Mouse (Mus musculus): ENCODE measurements around the gene Tcfl5.
A peak's percentile ranks its signal among the peaks of the same experiment; 100 is the strongest.

The Tcfl5 gene

GRCm38 (mm10) chr2:180646841-180647240 lies 4.3 kb upstream of the Tcfl5 start:
- H3K36me3 ChIP-seq (ENCODE audit: control insufficient read depth, insufficient read depth, low read length, poor library complexity, severe bottlenecking), result no peaks in the 10 kb centered on the region
- peaks cover 6% of the 10 kb centered on the region; the same call in 1 of the 2 replicates for H3K27me3 ChIP-seq (ENCODE audit: control insufficient read depth, insufficient read depth, low read length, poor library complexity, severe bottlenecking)
- no peak for DNase-seq (ENCODE audit: low read depth, low spot score)

GRCm38 (mm10) chr2:180643626-180644025 lies 1.1 kb upstream of the Tcfl5 start:
- DNase-seq (ENCODE audit: low read depth, low spot score), result no peak
- Histone ChIP-seq H3K27me3 (ENCODE audit: control insufficient read depth, insufficient read depth, low read length, poor library complexity, severe bottlenecking) (peaks cover 6% of the 10 kb centered on the region; the same call in 1 of the 2 replicates), H3K36me3 (ENCODE audit: control insufficient read depth, insufficient read depth, low read length, poor library complexity, severe bottlenecking) (no peaks in the 10 kb centered on the region)

GRCm38 (mm10) chr2:180641576-180642554 lies 643 bp downstream of the Tcfl5 start:
- H3K27me3 ChIP-seq (ENCODE audit: control insufficient read depth, insufficient read depth, low read length, poor library complexity, severe bottlenecking), result peaks cover 6% of the 10 kb centered on the region; the same call in 1 of the 2 replicates
- no peaks in the 10 kb centered on the region for H3K36me3 ChIP-seq (ENCODE audit: control insufficient read depth, insufficient read depth, low read length, poor library complexity, severe bottlenecking)
- no peak for DNase-seq (ENCODE audit: low read depth, low spot score)

- no peaks in the 10 kb centered on the region for H3K36me3 ChIP-seq (ENCODE audit: control insufficient read depth, insufficient read depth, low read length, poor library complexity, severe bottlenecking)
- H3K27me3 ChIP-seq (ENCODE audit: control insufficient read depth, insufficient read depth, low read length, poor library complexity, severe bottlenecking), result no peaks in the 10 kb centered on the region
- no peak for DNase-seq (ENCODE audit: low read depth, low spot score)
Measured at GRCm38 (mm10) chr2:180611882-180612281, 30.6 kb downstream of the Tcfl5 start.

GRCm38 (mm10) chr2:180610283-180610682 lies 32.2 kb downstream of the Tcfl5 start:
- no peaks in the 10 kb centered on the region for H3K27me3 ChIP-seq (ENCODE audit: control insufficient read depth, insufficient read depth, low read length, poor library complexity, severe bottlenecking)
- DNase-seq (ENCODE audit: low read depth, low spot score), result no peak

DNA sequence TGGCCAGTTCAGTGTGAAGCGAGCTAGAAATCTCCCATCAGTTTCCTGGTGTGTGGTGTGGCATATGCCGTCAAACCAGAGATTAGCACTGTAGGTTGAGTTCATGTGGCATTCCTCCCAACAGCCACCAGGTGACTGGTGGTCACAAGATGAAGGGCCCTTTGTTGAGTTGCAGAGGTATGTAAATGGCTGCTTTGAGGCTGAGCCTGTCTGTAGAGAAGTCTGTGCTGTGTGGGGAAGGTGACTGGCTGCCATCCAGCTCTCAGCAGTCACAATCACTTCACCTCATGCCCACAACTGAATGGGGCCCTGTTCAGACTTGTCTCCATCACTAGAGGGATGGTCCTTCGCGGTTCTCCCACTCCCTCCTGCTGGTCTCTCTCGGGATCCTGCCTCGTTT lies 37.7 kb downstream of the Tcfl5 start:
- no peaks in the 10 kb centered on the region for H3K27me3 ChIP-seq (ENCODE audit: control insufficient read depth, insufficient read depth, low read length, poor library complexity, severe bottlenecking)
- no peak for DNase-seq (ENCODE audit: low read depth, low spot score)
- H3K36me3 ChIP-seq (ENCODE audit: control insufficient read depth, insufficient read depth, low read length, poor library complexity, severe bottlenecking), result no peaks in the 10 kb centered on the region

More at GRCm38 (mm10) chr2:180610283-180610682, 32.2 kb downstream of the Tcfl5 start:
- no peaks in the 10 kb centered on the region for H3K36me3 ChIP-seq (ENCODE audit: control insufficient read depth, insufficient read depth, low read length, poor library complexity, severe bottlenecking)

DNA sequence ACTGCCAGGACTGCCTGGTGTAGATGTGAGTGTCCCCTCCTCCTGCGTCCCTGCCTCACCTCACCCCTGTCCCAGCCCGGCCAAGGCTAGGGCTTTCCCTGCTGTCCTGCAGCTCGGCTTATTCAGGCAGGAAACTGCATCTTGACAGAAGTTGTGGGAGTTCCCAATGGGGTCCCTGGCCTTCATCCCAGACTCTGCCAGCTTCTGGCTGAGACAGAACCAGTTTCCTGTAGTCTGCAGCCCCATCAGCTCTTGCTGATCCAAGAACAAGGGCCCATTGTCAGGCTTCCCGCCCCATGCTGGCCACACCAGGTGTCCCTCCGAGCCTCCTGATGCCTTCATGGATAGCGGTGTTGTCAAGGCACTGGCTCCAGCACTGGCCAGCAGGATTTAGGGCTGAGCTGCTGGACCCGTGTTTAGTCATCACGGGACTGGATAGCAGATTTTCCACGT lies 41.9 kb downstream of the Tcfl5 start:
- H3K36me3 ChIP-seq (ENCODE audit: control insufficient read depth, insufficient read depth, low read length, poor library complexity, severe bottlenecking), result no peaks in the 10 kb centered on the region
- no peak for DNase-seq (ENCODE audit: low read depth, low spot score)

GRCm38 (mm10) chr2:180598157-180598705 lies 44.3 kb downstream of the Tcfl5 start:
- Histone ChIP-seq H3K27me3 (ENCODE audit: control insufficient read depth, insufficient read depth, low read length, poor library complexity, severe bottlenecking) (no peaks in the 10 kb centered on the region), H3K36me3 (ENCODE audit: control insufficient read depth, insufficient read depth, low read length, poor library complexity, severe bottlenecking) (peaks cover 5% of the 10 kb centered on the region; the same call in 1 of the 2 replicates)
- DNase-seq (ENCODE audit: low read depth, low spot score), result no peak

More for the DNA sequence above, 41.9 kb downstream of the Tcfl5 start:
- H3K27me3 ChIP-seq (ENCODE audit: control insufficient read depth, insufficient read depth, low read length, poor library complexity, severe bottlenecking), result no peaks in the 10 kb centered on the region

DNA sequence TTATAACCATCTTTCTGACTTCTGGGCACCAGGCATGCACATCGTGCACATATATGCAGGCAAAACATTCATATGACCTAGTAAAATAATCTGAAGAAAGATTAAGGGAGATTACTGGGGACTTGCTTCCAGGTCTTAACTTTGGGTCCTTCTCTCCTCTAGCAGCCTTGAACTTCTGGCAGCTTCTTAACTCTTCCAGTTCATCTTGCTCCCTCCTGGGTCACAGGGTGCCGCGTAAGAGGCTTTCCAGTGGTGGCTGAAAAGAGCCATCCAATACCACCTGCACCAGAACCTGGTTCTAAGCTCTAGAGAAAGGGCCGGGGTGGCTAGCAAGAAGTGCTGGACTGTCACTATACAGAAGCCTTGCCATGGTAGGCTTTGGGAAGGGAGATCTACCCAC lies 45.0 kb downstream of the Tcfl5 start, which contains the start of gene Col9a3:
Gene Col9a3 (plus strand): TSS at position 301 of the 400 bp plus-strand sequence.
- no peaks in the 10 kb centered on the region for H3K27me3 ChIP-seq (ENCODE audit: control insufficient read depth, insufficient read depth, low read length, poor library complexity, severe bottlenecking)
- H3K36me3 ChIP-seq (ENCODE audit: control insufficient read depth, insufficient read depth, low read length, poor library complexity, severe bottlenecking), result peaks cover 5% of the 10 kb centered on the region; the same call in 1 of the 2 replicates
- no peak for DNase-seq (ENCODE audit: low read depth, low spot score)

DNA sequence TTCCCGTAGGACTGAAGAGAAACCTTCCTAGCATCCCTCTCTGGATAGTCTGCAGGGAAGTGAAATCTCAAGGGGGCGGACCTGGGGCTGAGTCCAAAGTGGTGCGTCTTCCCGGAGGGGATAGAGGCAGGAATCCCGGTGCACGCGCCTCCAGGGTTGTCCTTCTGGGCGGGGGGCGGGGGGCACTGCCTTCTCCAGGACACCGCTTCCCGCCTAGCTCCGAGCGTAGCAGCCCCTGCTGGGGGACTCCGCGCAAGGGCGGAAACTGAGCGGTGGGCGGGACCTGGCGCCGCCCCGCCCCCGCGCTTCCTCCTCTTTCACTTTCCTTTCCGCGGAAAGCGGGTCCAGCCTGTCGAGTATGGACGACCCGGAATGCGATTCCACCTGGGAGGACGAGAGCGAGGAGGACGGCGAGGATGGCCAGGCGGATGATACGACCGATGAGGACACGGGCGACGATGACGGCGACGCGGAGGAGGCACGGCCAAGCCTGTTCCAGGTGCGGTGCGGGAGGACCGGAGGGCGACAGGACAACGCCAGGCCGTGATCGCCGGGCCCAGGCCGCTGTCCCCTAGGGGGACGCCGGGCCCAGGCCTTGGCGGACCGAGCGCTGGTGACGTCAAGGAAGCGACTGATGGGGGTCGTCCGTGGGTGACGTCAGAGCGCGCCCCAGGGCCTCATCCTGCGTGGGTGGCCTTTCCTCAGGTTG lies 53.2 kb downstream of the Tcfl5 start, which contains the start of gene Ogfr:
Gene Ogfr (plus strand): TSS at position 123 of the 709 bp plus-strand sequence.
- no peaks in the 10 kb centered on the region for H3K27me3 ChIP-seq (ENCODE audit: control insufficient read depth, insufficient read depth, low read length, poor library complexity, severe bottlenecking)
- peak; percentile 87 for DNase-seq (ENCODE audit: low read depth, low spot score)
- H3K36me3 ChIP-seq (ENCODE audit: control insufficient read depth, insufficient read depth, low read length, poor library complexity, severe bottlenecking), result peaks cover 2% of the 10 kb centered on the region; the same call in 1 of the 2 replicates

- DNase-seq (ENCODE audit: low read depth, low spot score), result peak; percentile 60
- H3K27me3 ChIP-seq (ENCODE audit: control insufficient read depth, insufficient read depth, low read length, poor library complexity, severe bottlenecking), result no peaks in the 10 kb centered on the region
- H3K36me3 ChIP-seq (ENCODE audit: control insufficient read depth, insufficient read depth, low read length, poor library complexity, severe bottlenecking), result no peaks in the 10 kb centered on the region; the same call in 1 of the 2 replicates
Measured at GRCm38 (mm10) chr2:180588736-180589122, 53.8 kb downstream of the Tcfl5 start.

GRCm38 (mm10) chr2:180583154-180583507 lies 59.4 kb downstream of the Tcfl5 start:
- peak; percentile 60 for DNase-seq (ENCODE audit: low read depth, low spot score)
- Histone ChIP-seq H3K27me3 (ENCODE audit: control insufficient read depth, insufficient read depth, low read length, poor library complexity, severe bottlenecking) (no peaks in the 10 kb centered on the region), H3K36me3 (ENCODE audit: control insufficient read depth, insufficient read depth, low read length, poor library complexity, severe bottlenecking) (no peaks in the 10 kb centered on the region; the same call in 1 of the 2 replicates)

- DNase-seq (ENCODE audit: low read depth, low spot score), result peak; percentile 98
- Histone ChIP-seq H3K36me3 (ENCODE audit: control insufficient read depth, insufficient read depth, low read length, poor library complexity, severe bottlenecking) (no peaks in the 10 kb centered on the region; the same call in 1 of the 2 replicates), H3K27me3 (ENCODE audit: control insufficient read depth, insufficient read depth, low read length, poor library complexity, severe bottlenecking) (no peaks in the 10 kb centered on the region)
Measured at GRCm38 (mm10) chr2:180582481-180583153, 59.9 kb downstream of the Tcfl5 start.

DNA sequence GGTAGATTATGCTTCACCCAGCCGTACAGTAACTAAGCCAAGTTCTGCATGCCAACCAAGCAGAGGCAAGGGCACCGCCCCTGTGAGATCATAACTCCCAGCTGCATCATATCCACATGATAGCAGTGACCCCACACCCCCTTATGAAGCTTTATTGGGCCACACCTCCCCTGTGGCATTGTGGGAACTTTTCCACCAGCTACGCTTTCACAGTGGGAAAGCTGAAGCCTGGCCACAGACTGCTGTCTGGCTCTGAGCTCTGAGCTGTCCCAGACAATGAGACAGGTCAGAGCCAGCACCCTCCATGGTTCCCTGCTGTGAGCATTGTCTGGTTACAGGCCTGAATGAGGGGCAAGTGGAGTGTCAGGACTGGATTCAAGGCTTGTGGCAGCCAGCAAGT lies 61.5 kb downstream of the Tcfl5 start, which contains the start of gene Mrgbp:
Gene Mrgbp (plus strand): TSS at position 303 of the 400 bp plus-strand sequence.
- no peak for DNase-seq (ENCODE audit: low read depth, low spot score)
- Histone ChIP-seq H3K27me3 (ENCODE audit: control insufficient read depth, insufficient read depth, low read length, poor library complexity, severe bottlenecking) (no peaks in the 10 kb centered on the region), H3K36me3 (ENCODE audit: control insufficient read depth, insufficient read depth, low read length, poor library complexity, severe bottlenecking) (no peaks in the 10 kb centered on the region; the same call in 1 of the 2 replicates)

Data from splenic B cell, adult 2 months (primary cell).